Mouse (Mus musculus) B cell, adult 62 days (primary cell): Measurements from ENCODE around the gene Mre11a. TPM values are rescaled to one million over a fixed set of nuclear protein-coding genes. Genes with fewer than 3 reads are reported as not detected.

Experiments used
- total RNA-seq: library from RNA; stranded (reverse); gene quantifications from 4 replicates; pipeline ENCODE4 v1.2.4, GENCODE M21; 2023

Mre11a gene
- total RNA-seq = 45.7 to 54.7 TPM (median 46.7 TPM) in 4 replicates

GRCm38 (mm10) chr9:14784039-14785002 lies at the start of gene Mre11a, which contains the start of gene Ankrd49:
Gene Mre11a (plus strand): TSS chr9:14784654.
Gene Ankrd49 (minus strand): TSS chr9:14784856.

DNA sequence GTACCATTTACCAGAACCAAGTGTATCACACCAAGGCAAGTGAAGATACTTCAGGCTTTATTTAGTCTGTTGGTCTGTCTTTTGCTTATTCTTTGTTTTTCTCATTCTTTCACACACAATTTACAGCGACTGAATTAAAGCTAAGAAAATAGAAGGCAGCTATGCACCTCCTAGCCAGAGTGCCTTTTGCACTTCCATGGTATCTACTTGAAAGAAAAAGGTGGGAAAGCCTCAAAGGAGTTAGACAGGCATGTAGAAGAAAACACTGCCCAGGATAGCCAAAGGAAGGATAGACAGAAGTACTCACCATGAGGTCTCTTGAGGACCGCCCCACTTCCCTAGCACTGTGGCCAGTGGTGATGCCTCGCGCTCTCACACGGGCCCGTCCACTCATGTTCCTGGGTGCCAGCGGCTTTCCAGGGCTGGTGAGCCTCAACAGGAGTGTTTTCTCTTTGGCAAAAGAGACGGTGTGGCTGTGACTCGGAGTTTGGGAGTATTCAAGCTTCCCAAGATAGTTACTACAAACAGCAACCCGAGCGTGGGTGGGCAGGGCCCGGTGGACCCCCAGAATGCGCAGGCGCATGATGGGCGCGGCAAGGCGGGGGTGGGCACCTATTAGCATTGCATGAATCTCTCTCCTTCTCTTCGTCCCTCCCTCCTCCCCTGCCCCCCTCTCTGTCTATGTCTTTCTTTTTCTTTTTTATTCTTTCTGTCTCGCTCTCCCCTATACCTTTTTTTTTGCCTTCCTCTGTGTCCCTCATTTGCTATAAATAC lies 44.1 kb upstream of the Mre11a start, which contains the start of gene Piwil4:
TSS of gene Piwil4 (minus strand) at position 583 of the 774 bp plus-strand sequence.

DNA sequence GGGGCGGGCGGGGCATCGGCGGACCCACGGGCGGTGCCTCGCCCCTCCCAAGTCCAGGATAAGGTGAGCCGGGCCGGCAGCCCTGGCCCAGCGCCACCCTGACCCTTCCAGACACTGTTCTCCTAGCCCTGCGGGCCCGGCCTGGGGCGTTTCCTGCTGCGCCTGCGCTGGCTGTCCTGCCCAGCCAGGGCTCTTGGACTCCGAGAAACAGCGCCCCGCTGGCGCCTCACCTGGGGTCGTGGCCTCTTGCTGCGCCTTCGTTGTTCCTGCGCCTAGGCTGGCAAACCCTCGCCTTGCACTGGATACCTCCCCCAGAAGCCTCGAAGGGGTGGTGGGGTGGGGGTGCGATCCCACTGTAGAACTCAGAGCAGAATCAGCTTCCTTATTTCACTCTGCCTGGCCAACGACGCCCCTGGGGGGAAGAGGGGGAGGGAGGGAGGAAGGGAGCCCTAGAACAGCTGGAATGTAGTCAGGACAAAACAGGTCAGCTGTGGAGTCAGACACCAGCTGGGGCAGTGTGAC lies 32.4 kb upstream of the Mre11a start, which contains the start of gene Fut4:
TSS of gene Fut4 (minus strand) at position 393 of the 522 bp plus-strand sequence.

DNA sequence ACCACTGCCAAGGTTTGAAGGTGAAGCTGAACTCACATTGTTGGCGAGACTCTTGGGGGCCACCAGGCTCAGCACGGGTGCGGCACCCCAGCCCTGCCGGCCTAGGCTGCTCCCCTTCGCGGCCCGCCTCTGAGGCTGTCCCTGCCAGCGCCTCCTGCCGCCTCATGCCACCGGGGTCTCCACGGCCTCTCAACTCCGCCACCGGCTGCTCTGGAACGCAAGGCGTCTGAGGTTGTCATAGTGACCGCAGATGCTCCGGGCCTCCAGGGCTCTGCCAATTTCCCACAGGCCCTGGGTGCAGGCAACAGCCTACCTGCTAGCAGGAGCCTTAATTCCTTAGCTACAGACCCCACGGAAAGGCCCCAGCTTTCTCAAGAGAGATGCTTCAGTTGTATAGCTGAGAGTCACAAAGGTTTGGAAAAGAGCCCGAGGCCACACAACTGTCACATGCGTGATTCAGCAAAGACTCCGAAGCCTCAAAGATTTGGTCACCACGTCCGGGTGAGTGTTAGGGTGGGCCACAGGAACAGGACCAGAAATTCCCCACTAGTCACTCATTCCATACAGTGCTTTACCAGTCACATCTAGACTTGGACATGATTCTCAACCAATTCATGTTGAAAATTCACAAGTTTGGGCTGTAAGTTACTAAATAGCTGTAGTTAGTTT lies 13.5 kb upstream of the Mre11a start, which contains the start of gene 1700012B09Rik:
TSS of gene 1700012B09Rik (minus strand) at position 228 of the 669 bp plus-strand sequence.

DNA sequence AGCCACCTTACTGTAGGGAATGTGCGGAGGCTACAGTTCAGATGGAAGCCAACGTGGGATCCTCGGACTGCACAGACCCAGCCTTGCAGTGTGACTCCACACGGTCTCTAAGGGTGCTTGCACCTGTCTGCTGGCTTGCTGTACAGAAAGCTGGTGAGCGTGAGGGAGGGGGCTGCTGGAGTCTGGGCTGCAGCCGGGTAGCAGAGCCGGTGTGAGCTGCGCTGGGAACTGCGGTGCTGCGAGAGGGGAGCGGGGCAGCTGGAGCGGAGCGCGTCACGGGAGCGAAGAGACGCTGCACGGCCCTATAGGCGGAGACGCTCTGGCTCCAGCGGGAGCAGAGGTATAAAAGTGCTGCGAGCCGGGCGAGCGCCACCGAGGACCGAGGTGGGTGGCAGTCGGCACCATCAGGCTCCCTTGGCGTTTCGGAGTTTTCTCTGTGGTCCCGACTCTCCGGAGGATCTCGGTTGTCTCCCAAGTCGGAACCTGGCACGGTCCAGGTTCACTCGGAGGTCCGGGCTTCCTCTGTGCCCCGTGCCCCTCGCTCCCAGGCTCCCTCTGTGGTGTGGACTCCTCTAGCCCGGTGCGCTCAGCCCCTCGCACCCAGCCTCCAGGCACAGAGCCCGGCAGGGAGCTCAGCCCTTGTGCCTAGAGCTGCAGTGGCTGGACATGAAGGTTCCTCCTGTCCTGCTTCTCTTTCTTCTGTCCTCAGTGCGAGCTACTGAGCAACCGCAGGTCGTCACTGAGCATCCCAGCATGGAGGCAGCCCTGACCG lies 75.6 kb downstream of the Mre11a start, which contains the start of gene Gpr83:
TSS of gene Gpr83 (plus strand) at position 343 of the 772 bp plus-strand sequence.

Other genes with a start within 250 kb of the Mre11a start
- gene Amotl1, start 139.6 kb upstream of the Mre11a start, total RNA-seq = 0.06 to 0.56 TPM (median 0.06 TPM) in 3 of 4 replicates, not detected in the other
- gene Piwil4, start 43.9 kb upstream of the Mre11a start, total RNA-seq = not detected in 4 replicates
- 0.22 to 0.33 TPM (median 0.32 TPM) in 4 replicates for gene Fut4, start 32.3 kb upstream of the Mre11a start, total RNA-seq
- gene 1700012B09Rik, start 13.6 kb upstream of the Mre11a start, total RNA-seq = not detected in 4 replicates
- gene Ankrd49, start 202 bp downstream of the Mre11a start, total RNA-seq = 24.6 to 31.3 TPM (median 29.3 TPM) in 4 replicates
- not detected in 4 replicates for gene Gpr83, start 75.6 kb downstream of the Mre11a start, total RNA-seq
- 0.60 to 0.79 TPM in 2 of 4 replicates, not detected in the others for gene Izumo1r, start 119.3 kb downstream of the Mre11a start, total RNA-seq